Mouse (Mus musculus) midbrain, embryonic 16.5 days (tissue): ENCODE measurements around the gene Ms4a4c. TPM values are rescaled to one million over a fixed set of nuclear protein-coding genes. Genes with fewer than 3 reads are reported as not detected.

Experiments used
- polyA plus RNA-seq: library from polyadenylated mRNA; unstranded; fragments of >200 nt; fragmentation: Nextera tagmentation; extraction: Ambion mirVana; gene quantifications from 2 replicates; pipeline ENCODE4 v1.2.1, GENCODE M21; 2015

The Ms4a4c gene
- polyA plus RNA-seq, 1 experiment from 2014 or later = 0.20 TPM

Other genes starting within 250 kb of the Ms4a4c start
- gene 1700025F22Rik, start 239.4 kb upstream of the Ms4a4c start, polyA plus RNA-seq = not detected in 2 replicates
- not detected in 2 replicates for gene Ms4a13, start 208.0 kb upstream of the Ms4a4c start, polyA plus RNA-seq
- not detected in 2 replicates for gene Ms4a12, start 172.3 kb upstream of the Ms4a4c start, polyA plus RNA-seq
- gene Ms4a1, start 138.5 kb upstream of the Ms4a4c start, polyA plus RNA-seq = not detected in 2 replicates
- gene Ms4a5, start 120.9 kb upstream of the Ms4a4c start, polyA plus RNA-seq = not detected in 2 replicates
- not detected in 2 replicates for gene Ms4a14, start 90.3 kb upstream of the Ms4a4c start, polyA plus RNA-seq
- 1.8 and 2.1 TPM in 2 replicates for gene Ms4a7, start 68.6 kb upstream of the Ms4a4c start, polyA plus RNA-seq
- gene Ms4a4a, start 29.2 kb upstream of the Ms4a4c start, polyA plus RNA-seq = 1.4 and 2.1 TPM in 2 replicates
- not detected in 2 replicates for gene Ms4a4b, start 38.8 kb downstream of the Ms4a4c start, polyA plus RNA-seq
- gene Ms4a6c, start 64.6 kb downstream of the Ms4a4c start, polyA plus RNA-seq = 1.9 and 2.0 TPM in 2 replicates
- not detected in 2 replicates for gene Gm8369, start 81.2 kb downstream of the Ms4a4c start, polyA plus RNA-seq
- 1.7 and 1.9 TPM in 2 replicates for gene Ms4a6b, start 111.7 kb downstream of the Ms4a4c start, polyA plus RNA-seq
- not detected in 2 replicates for gene Ms4a4d, start 132.0 kb downstream of the Ms4a4c start, polyA plus RNA-seq
- 1.6 and 1.9 TPM in 2 replicates for gene Ms4a6d, start 200.1 kb downstream of the Ms4a4c start, polyA plus RNA-seq
- not detected in 2 replicates for gene Ms4a2, start 218.9 kb downstream of the Ms4a4c start, polyA plus RNA-seq
- gene Ms4a3, start 236.1 kb downstream of the Ms4a4c start, polyA plus RNA-seq = not detected in 2 replicates